Mouse (Mus musculus): ENCODE measurements around the gene Rab17. TPM values are rescaled to one million over a fixed set of nuclear protein-coding genes. Genes with fewer than 3 reads are reported as not detected.

The Rab17 gene
- total RNA-seq, 1 experiment from 2014 or later, result not detected

DNA sequence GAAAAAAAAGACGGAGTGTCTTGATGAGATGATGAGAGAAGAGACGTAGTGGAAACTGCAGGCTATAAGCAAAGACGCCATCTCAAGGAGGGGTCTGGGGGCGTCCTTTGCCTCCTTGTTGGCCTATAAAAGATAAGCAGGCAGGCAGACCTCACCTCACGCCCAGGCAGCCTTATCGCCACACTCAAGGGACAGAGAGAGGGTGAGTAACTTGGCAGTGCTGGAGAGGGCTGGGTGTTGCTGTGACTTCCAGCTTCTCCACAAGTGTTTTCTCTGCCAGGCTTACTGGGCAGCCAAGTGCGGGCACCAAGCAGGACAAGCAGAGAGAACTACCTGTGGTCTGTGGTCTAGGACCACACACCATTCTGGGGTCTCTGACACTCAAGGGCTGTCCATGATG is 17.8 kb downstream of the Rab17 start:
- no peak for ATAC-seq (ENCODE audit: extremely low read depth, insufficient number of reproducible peaks, low FRiP score, poor library complexity, severe bottlenecking)

DNA sequence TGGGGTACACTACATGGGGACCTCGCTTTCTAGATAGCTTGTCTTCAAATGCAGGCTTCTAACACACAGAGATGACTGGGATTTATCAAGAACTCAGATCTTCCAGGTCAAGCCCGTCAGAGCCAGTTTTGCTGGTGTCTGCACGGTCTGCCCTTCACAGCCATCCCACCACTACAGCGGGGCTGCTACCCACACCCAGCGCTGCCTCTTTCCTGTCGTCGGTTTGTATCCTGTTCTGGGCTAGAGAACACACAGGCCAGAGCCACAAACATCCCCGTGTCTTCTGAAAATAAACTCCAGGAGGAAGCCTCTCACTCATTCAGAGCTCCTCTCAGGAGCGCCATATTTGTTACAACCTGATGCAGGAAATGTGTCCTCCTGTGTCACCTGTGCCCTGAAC is 20.2 kb downstream of the Rab17 start:
- ATAC-seq (ENCODE audit: extremely low read depth, insufficient number of reproducible peaks, low FRiP score, poor library complexity, severe bottlenecking), result no peak

DNA sequence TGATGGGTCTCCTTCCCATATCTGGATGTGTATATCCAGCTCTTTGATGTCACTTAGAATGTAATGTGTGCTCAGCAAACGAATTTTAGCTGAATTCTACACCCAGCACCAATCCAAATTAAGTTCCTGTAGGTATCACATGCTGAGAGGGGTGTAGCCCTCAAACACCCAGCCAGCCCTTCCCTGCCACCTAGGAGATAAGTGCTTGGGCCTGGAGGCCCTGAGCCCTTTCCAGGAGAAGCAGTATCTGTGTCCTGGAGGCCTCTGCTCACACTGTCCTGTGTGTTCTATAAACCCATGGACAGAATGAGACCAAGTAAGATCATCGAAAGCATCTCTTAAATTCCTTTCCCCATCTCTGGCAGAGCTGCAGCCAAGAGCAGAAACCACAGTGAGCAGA is 22.2 kb downstream of the Rab17 start:
- no peak for ATAC-seq (ENCODE audit: extremely low read depth, insufficient number of reproducible peaks, low FRiP score, poor library complexity, severe bottlenecking)

DNA sequence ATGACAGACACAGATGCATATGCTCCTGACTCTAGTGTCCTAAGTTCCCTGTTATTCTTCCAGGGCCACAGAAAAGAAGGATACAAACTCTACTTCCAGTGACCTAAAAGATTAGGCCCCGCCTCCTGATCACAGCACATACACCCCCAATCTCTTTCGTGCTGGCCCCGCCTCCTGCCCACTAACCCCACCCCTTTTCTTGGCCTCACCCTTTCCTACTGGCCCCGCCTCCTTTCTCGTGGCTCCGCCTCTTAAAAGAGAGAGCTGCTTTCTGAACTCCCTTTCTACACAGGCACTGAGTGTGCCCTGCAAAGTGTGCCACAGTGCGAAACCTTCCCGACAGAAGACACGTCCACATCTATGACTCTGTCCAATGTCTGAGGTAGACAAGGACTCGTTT is 24.3 kb downstream of the Rab17 start:
- no peak for ATAC-seq (ENCODE audit: extremely low read depth, insufficient number of reproducible peaks, low FRiP score, poor library complexity, severe bottlenecking)

DNA sequence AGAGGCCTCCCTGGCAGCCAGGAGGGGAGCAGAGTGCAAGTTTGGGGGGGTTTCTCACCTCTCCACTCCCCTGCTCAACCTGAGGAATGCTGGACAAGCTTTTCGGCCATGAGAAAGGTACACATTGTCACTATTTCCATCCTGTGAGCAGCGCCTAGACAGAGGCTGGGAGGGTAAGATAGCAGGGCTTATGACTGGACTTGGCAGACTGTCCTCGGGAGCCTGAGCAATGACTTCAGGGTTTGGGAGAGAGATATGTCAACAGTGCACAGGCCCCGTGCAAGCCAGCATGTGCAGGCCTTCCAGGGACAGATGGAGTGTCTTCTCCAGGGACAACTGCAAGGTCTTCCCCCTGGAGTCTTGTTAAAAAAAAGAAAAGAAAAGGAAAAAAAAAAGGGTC is 29.5 kb downstream of the Rab17 start:
- ATAC-seq (ENCODE audit: extremely low read depth, insufficient number of reproducible peaks, low FRiP score, poor library complexity, severe bottlenecking), result no peak

DNA sequence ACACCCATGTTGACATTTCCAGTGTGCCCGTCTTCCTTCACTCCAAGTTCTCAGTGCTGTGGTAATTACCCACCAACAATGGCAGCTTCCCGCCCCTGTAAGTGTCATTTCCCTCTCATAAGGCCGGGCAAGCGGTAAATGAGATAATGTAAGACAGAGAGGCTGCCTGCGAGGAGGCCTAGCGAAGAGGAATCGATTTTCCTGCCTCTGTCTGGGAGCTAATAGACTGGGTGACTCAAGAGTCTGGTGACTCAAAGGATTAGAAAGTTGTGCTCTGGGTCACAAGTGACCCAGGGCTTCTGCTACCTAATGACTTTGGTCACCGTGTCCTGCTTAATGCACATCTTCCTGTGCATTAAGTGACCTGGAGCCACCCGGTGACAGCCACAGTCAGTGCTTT is 32.5 kb downstream of the Rab17 start:
- no peak for ATAC-seq (ENCODE audit: extremely low read depth, insufficient number of reproducible peaks, low FRiP score, poor library complexity, severe bottlenecking)

DNA sequence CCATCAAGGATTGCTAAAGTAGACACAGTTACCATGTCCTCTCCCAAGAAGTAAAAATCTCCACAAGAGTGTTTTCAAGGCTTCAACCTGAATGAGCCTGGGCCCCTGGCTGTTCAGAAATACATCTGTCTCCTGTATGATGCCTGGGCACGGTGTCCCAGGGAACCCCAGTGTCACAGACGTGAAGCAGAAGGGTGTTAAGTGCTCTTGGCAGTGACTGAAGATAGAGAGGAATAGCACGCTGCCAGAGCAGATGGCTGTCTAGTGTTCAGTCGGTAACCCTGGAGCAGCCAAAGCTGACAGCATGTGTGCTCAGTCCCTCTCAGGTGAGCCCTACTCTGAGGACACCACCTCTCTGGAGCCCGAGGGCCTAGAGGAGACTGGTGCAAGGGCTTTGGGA is 36.5 kb downstream of the Rab17 start:
- ATAC-seq (ENCODE audit: extremely low read depth, insufficient number of reproducible peaks, low FRiP score, poor library complexity, severe bottlenecking), result no peak

DNA sequence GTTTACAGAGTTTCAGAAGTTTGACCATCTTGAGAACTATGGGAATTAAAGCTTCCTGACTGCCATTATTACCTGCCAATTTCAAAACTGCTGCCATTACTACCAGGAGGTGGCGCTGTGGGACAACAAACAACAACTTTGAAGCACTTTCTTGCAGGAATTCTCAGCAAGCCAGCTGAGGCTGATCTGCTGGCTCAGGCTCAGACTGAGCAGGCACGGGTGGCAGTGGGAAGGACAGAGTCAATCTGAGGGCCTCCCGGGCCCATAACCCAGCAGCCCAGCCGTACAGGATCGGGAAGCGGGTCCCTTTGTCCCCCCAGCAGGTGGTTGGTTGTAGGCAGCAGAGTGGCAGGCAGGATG is 40.9 kb downstream of the Rab17 start:
- no peak for ATAC-seq (ENCODE audit: extremely low read depth, insufficient number of reproducible peaks, low FRiP score, poor library complexity, severe bottlenecking)

DNA sequence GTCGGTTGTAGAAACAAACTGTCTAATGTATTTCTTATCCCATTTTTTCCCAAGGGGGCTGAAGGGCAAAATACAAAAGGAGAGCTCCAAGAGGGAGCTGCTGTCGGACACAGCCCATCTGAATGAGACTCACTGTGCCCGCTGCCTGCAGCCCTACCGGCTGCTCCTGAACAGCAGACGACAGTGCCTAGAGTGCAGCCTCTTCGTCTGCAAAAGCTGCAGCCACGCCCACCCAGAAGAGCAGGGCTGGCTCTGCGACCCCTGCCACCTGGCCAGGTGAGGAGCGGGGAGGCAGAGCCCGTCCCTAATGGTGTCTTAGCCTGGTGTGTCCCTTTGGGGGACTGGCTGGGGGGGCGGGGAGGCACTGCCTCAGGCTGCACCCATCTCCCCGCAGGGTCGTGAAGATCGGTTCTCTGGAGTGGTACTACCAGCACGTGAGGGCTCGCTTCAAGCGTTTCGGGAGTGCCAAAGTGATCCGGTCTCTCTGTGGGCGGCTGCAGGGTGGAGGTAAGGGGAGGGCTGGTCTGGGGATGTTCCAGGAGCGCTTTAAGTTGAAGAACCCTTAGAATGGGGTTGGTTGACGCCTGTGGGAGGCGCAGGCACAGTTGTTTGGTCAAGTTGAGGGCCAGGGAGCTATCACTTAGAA is 41.4 kb downstream of the Rab17 start:
- no peak for ATAC-seq (ENCODE audit: extremely low read depth, insufficient number of reproducible peaks, low FRiP score, poor library complexity, severe bottlenecking)

DNA sequence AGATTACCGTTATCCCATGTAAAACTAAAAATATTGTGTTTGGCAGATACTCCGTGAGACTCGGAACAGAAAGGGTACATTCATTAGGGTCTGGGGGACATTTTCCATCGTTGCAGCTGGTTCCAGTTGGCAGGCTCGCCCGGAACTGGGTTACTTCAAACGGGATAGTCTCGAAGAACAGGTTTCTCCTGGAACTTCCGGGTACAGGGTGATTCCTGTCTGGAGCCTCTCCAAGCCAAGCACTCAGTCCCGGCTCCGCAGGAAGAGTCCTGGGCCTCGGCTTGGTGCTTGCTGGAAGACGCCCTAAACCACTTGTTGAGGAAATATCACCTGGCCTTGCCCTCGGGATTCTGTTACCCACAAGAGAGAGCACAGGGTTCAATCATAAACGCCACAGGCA is 42.2 kb downstream of the Rab17 start:
- no peak for ATAC-seq (ENCODE audit: extremely low read depth, insufficient number of reproducible peaks, low FRiP score, poor library complexity, severe bottlenecking)

DNA sequence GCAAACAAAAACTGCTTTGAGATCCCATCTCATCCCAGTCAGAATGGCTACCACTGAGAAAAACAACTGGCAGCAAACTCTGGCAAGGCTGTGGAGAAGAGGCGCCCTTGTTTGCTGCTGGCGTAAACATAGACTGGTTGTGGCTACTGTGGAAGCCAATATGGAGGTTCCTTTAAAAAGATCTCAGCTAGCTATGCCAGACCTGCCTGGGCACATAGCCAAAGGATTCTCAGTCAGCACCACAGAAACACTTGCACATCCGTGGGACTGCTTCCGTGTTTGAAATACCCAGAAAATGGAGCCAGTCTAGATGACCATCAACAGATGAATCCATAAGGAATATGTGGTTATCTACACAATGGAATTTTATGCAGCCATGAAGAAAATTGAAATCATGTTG is 43.4 kb downstream of the Rab17 start:
- ATAC-seq (ENCODE audit: extremely low read depth, insufficient number of reproducible peaks, low FRiP score, poor library complexity, severe bottlenecking), result no peak

DNA sequence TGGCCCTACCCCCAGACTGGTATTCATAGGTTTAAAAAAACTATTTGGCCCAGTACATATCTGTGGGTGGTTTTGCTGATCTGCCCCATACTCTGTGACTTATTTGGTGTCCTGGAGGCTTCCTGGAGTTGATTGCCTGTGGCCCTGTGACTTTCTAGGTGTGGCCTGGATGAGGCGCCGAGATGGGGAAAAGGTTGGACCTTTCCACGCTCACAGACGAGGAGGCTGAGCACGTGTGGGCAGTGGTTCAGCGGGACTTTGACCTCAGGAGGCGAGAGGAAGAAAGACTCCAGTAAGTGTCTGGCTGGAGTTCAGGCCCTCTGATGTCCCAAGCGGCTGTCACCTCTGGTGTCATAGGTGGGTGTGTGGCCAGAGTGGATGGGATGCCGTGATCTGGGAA is 47.8 kb downstream of the Rab17 start:
- ATAC-seq (ENCODE audit: extremely low read depth, insufficient number of reproducible peaks, low FRiP score, poor library complexity, severe bottlenecking), result no peak

DNA sequence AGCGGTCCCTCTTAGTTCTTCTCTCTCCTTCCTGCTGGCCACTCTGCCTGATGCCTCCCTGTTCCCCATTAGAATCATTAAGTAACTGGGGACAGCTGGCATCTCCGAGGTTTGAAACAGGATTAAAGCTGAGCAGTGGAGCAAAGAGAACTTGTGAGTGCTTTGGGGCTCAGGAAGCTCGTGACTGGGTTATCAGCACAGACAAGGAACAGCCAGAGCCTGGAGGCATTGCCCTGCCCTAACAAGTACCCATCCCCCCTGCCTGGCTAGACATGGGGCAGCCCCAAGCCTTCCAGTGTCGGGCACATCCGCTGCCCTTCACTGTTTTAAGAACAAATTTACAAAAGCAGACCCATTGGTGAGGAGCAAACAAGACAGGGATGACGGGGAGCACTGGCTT is 52.0 kb downstream of the Rab17 start:
- ATAC-seq (ENCODE audit: extremely low read depth, insufficient number of reproducible peaks, low FRiP score, poor library complexity, severe bottlenecking), result no peak

DNA sequence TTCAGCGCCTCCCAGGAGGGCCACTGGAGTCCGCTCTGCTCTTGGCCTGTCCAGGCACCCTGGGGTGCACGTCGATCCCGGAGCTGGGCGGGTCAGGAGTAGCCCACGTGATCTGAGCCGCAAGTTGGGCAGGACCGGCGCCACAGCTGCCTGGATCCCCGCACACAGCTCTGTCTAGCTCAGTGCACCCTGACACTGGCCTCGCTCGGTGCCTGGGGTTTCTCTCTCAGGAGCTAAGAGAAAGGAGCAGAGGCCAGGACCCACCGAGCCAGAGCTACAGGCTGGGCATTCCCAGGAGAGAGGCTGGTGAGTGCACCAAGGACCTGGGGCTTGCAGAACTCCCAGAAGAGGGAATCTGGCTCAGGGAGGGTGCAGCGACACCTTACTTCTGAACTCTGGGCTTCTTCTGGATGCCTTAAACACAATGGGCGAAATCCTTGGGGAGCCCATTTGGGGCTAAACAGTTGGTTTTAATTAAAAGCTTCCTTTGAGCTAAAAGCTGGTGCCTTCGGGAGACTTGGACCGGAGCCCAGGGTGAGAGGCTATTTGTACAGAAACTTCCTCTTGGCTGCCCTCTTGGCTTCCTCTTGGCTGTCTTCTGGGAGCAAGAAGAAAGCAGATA is 54.4 kb downstream of the Rab17 start, which contains the start of gene Mlph:
TSS of gene Mlph (plus strand) at position 138 of the 622 bp plus-strand sequence.
- ATAC-seq (ENCODE audit: extremely low read depth, insufficient number of reproducible peaks, low FRiP score, poor library complexity, severe bottlenecking), result no peak

DNA sequence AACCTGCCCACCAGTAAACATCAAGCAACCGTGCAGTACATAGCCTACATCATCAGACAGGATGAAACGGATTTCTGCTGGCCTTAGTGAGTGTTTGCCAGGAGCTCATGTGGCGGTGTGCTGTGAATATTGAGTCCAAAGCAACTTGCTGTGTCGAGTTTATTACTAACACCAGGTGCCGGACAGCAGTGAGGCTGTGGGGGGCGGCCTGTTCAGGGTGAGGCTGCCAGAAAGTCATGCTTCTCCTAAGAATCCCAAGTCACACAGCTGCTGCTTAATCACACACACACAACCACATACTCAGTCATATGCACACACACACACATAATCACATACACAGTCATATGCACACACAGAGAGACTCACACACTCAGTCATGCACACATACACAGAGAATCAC is 56.2 kb downstream of the Rab17 start:
- no peak for ATAC-seq (ENCODE audit: extremely low read depth, insufficient number of reproducible peaks, low FRiP score, poor library complexity, severe bottlenecking)

DNA sequence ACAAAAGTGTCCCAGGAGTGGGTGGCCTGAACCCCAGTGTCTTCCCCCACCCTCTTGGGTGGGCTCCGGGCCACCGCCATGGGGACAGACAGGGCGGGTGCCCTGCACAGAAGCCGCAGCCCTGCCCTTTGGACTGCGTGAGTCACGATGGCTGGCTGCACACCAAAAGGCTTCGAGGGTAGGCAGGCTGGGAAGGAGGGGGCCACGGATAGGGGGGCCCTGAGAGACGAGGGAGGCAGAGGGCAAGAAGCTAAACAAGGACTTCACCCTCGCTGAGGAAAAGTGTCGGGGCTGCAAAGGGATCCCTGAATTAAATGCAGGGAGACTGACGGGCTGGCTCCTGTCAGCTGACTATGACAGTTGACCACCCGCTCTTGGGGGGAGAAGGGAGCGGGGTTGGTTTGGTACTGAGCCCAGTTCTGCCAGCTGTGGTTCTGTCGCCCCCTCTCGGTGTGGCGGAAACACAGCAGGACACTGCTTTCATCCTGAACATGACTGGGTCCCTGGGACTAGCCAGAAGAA is 59.8 kb downstream of the Rab17 start:
- no peak for ATAC-seq (ENCODE audit: extremely low read depth, insufficient number of reproducible peaks, low FRiP score, poor library complexity, severe bottlenecking)

DNA sequence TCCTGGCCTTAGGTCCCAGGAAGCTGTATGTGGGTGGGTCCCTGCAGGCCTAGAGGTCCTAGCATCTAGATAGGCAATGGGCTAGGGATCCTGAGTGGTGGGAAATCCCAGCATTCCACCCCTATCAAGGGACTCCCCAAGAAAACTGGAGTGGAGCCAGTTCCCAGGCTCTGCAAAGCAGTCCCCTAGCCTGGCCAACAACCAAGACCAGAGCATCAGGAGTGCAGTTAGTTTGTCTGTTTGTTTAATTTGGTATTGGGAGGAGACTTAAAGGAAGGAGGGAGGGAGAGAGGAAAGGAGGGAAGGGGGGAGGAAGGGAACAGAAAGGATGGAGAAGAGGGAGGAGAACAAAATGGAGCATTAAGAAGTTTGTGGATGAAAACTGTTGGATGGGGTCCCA is 60.3 kb downstream of the Rab17 start:
- no peak for ATAC-seq (ENCODE audit: extremely low read depth, insufficient number of reproducible peaks, low FRiP score, poor library complexity, severe bottlenecking)
